Mouse (Mus musculus) left cerebral cortex, adult 2 months (tissue): ENCODE data around the gene Rxrg. TPM values are rescaled to one million over a fixed set of nuclear protein-coding genes. Genes with fewer than 3 reads are reported as not detected.
A peak's percentile ranks its signal among the peaks of the same experiment; 100 is the strongest.

Source experiments
- DNase-seq, 2 experiments: peaks; one replicate each; pipeline ENCODE4 v3.0.0; 2021 to 2022; ENCODE audit warnings: low spot score in 2 of 2, mixed read lengths in 1 of 2; ENCODE audit errors: extremely low spot score in 1 of 2
- H3K27ac ChIP-seq: fragments of 200-600 bp; 2 replicates; pipeline ENCODE4 v1.8.1; 2022
- H3K4me3 ChIP-seq: fragments of 200-600 bp; 2 replicates; pipeline ENCODE4 v1.8.1; 2022
- CTCF ChIP-seq: fragments of 200-600 bp; IDR thresholded peaks from 2 replicates; pipeline ENCODE4 v1.8.1; 2022; ENCODE audit warnings: antibody characterized with exemption, mild to moderate bottlenecking, moderate library complexity
- intact Hi-C: fragments of 180-260 bp; cut with DNase I; formaldehyde crosslinking; loops from one replicate; pipeline ENCODE4 v1.15.1; 2025
- total RNA-seq, 2 experiments: library from RNA; stranded (reverse); gene quantifications; 2 replicates each; pipeline ENCODE4 v1.2.3; 2021

The Rxrg gene
- total RNA-seq, 2 experiments from 2014 or later, result 6.7 to 13.0 TPM

- Histone ChIP-seq H3K27ac (no peak overlapping the region), H3K4me3 (peak overlapping the region; percentile 38)
- no peak for TF ChIP-seq CTCF
- DNase-seq, result peak; percentile 37 to 46
- intact Hi-C loops, result no loop called here
Measured at GRCm38 (mm10) chr1:167608201-167608741, 10.1 kb downstream of the Rxrg start.

GRCm38 (mm10) chr1:167617131-167617530 lies 18.9 kb downstream of the Rxrg start:
- Histone ChIP-seq H3K4me3 (no peak overlapping the region), H3K27ac (no peak overlapping the region)
- no peak for TF ChIP-seq CTCF
- no peak for DNase-seq
- intact Hi-C loops, result no loop called here

- intact Hi-C loops, result no loop called here
- no peak overlapping the region for H3K27ac ChIP-seq
- TF ChIP-seq CTCF, result no peak
- no peak overlapping the region for H3K4me3 ChIP-seq
- no peak for DNase-seq
Measured at GRCm38 (mm10) chr1:167617995-167618489, 19.9 kb downstream of the Rxrg start.

- TF ChIP-seq CTCF, result no peak
- H3K4me3 ChIP-seq, result no peak overlapping the region
- no peak overlapping the region for H3K27ac ChIP-seq
- DNase-seq, result no peak
- intact Hi-C loops, result no loop called here
Measured at GRCm38 (mm10) chr1:167620206-167620795, 22.1 kb downstream of the Rxrg start.

GRCm38 (mm10) chr1:167625098-167625497 lies 26.9 kb downstream of the Rxrg start:
- no peak overlapping the region for H3K27ac ChIP-seq
- no peak overlapping the region for H3K4me3 ChIP-seq
- intact Hi-C loops, result no loop called here
- no peak for TF ChIP-seq CTCF
- no peak for DNase-seq

GRCm38 (mm10) chr1:167631765-167632164 lies 33.6 kb downstream of the Rxrg start:
- intact Hi-C loops, result no loop called here

GRCm38 (mm10) chr1:167635702-167636101 lies 37.5 kb downstream of the Rxrg start:
- intact Hi-C loops, result loop anchor here (5.0 kb wide), 1 partner anchor 413 kb away; no protein-coding TSS in a partner anchor
- no peak for DNase-seq
- TF ChIP-seq CTCF, result no peak
- Histone ChIP-seq H3K27ac (no peak overlapping the region), H3K4me3 (no peak overlapping the region)

More at GRCm38 (mm10) chr1:167631765-167632164, 33.6 kb downstream of the Rxrg start:
- no peak for TF ChIP-seq CTCF
- Histone ChIP-seq H3K27ac (no peak overlapping the region), H3K4me3 (no peak overlapping the region)
- no peak for DNase-seq

- Histone ChIP-seq H3K27ac (no peak overlapping the region), H3K4me3 (no peak overlapping the region)
- intact Hi-C loops, result loop anchor here (1.0 to 5.0 kb wide), 2 partner anchors 222 to 415 kb away; no protein-coding TSS in a partner anchor
- TF ChIP-seq CTCF, result peak; percentile 95
- DNase-seq, result peak; percentile 70 to 71
Measured at GRCm38 (mm10) chr1:167636948-167637347, 38.8 kb downstream of the Rxrg start.

- H3K27ac ChIP-seq, result no peak overlapping the region
- peak; percentile 21 to 45 for DNase-seq
- no peak overlapping the region for H3K4me3 ChIP-seq
- intact Hi-C loops, result loop anchor here (5.0 kb wide), 1 partner anchor 416 kb away; no protein-coding TSS in a partner anchor
- peak; percentile 52 for TF ChIP-seq CTCF
Measured at GRCm38 (mm10) chr1:167638053-167638452, 39.9 kb downstream of the Rxrg start.

GRCm38 (mm10) chr1:167638901-167639300 lies 40.7 kb downstream of the Rxrg start:
- no peak for DNase-seq
- no peak for TF ChIP-seq CTCF
- H3K4me3 ChIP-seq, result no peak overlapping the region
- intact Hi-C loops, result loop anchor here (5.0 kb wide), 1 partner anchor 417 kb away; no protein-coding TSS in a partner anchor
- no peak overlapping the region for H3K27ac ChIP-seq

- intact Hi-C loops, result no loop called here
- peak; percentile 96 for TF ChIP-seq CTCF
- H3K4me3 ChIP-seq, result no peak overlapping the region
- peak; percentile 85 to 91 for DNase-seq
- H3K27ac ChIP-seq, result no peak overlapping the region
Measured at GRCm38 (mm10) chr1:167644866-167645537, 46.8 kb downstream of the Rxrg start.

- no peak for TF ChIP-seq CTCF
- Histone ChIP-seq H3K27ac (no peak overlapping the region), H3K4me3 (no peak overlapping the region)
- intact Hi-C loops, result no loop called here
- DNase-seq, result no peak
Measured at GRCm38 (mm10) chr1:167648670-167649069, 50.5 kb downstream of the Rxrg start.
